Mouse (Mus musculus): ENCODE data around the gene Gripap1. TPM values are rescaled to one million over a fixed set of nuclear protein-coding genes. Genes with fewer than 3 reads are reported as not detected.

Gene Gripap1
- total and polyA plus RNA-seq, 2 experiments from 2014 or later, result 27.2 to 68.4 TPM

- no peaks in the 10 kb centered on the region for H3K27me3 ChIP-seq (ENCODE audit: insufficient read depth, low read length)
- no peak overlapping the region for H3K9ac ChIP-seq (replicated peaks; ENCODE audit: low read length, poor library complexity, severe bottlenecking)
- ATAC-seq (ENCODE audit: low FRiP score) (0 out of 2 replicates have a peak, but pooled peaks have one; percentile 68), DNase-seq (ENCODE audit: low spot score) (no peak)
- no peak overlapping the region for H3K4me3 ChIP-seq (ENCODE audit: low read depth, low read length)
- no peak overlapping the region for H3K4me2 ChIP-seq (ENCODE audit: low read depth, low read length, poor library complexity, severe bottlenecking)
- no peak overlapping the region for H3K27ac ChIP-seq (ENCODE audit: low read depth, low read length)
- H3K4me1 ChIP-seq (ENCODE audit: insufficient read depth, low read length), result no peaks in the 10 kb centered on the region
- WGBS, result 48% methylated on average over 8 of the region's 8 CpGs
- peaks cover 2% of the 10 kb centered on the region; the same call in 1 of the 2 replicates for H3K36me3 ChIP-seq (ENCODE audit: insufficient read depth, low read length)
- no peaks in the 10 kb centered on the region for H3K9me3 ChIP-seq (ENCODE audit: low read length)
- TF ChIP-seq CTCF (IDR thresholded peaks at IDR 0.05), result peak; percentile 78
These were observed 13.1 kb upstream of the Gripap1 start for GRCm38 (mm10) chrX:7776329-7777082.

GRCm38 (mm10) chrX:7778450-7779244 is 10.9 kb upstream of the Gripap1 start:
- no peak for TF ChIP-seq CTCF (IDR thresholded peaks at IDR 0.05)
- no peak for ATAC-seq (ENCODE audit: low FRiP score)
- Histone ChIP-seq H3K27me3 (ENCODE audit: insufficient read depth, low read length) (no peaks in the 10 kb centered on the region), H3K4me1 (ENCODE audit: insufficient read depth, low read length) (no peaks in the 10 kb centered on the region), H3K9me3 (ENCODE audit: low read length) (no peaks in the 10 kb centered on the region), H3K9ac (replicated peaks; ENCODE audit: low read length, poor library complexity, severe bottlenecking) (no peak overlapping the region), H3K36me3 (ENCODE audit: insufficient read depth, low read length) (peaks cover 2% of the 10 kb centered on the region; the same call in 1 of the 2 replicates), H3K27ac (ENCODE audit: low read depth, low read length) (no peak overlapping the region), H3K4me3 (ENCODE audit: low read depth, low read length) (no peak overlapping the region), H3K4me2 (ENCODE audit: low read depth, low read length, poor library complexity, severe bottlenecking) (no peak overlapping the region)
- DNase-seq (ENCODE audit: low spot score), result no peak
- 74% methylated on average over 7 of the region's 7 CpGs for WGBS

GRCm38 (mm10) chrX:7779294-7779693 is 10.3 kb upstream of the Gripap1 start:
- no peak for TF ChIP-seq CTCF (IDR thresholded peaks at IDR 0.05)
- DNase-seq (ENCODE audit: low spot score) (no peak), ATAC-seq (ENCODE audit: low FRiP score) (no peak)
- H3K4me2 ChIP-seq (ENCODE audit: low read depth, low read length, poor library complexity, severe bottlenecking), result no peak overlapping the region
- H3K27ac ChIP-seq (ENCODE audit: low read depth, low read length), result no peak overlapping the region
- H3K27me3 ChIP-seq (ENCODE audit: insufficient read depth, low read length), result no peaks in the 10 kb centered on the region
- H3K4me3 ChIP-seq (ENCODE audit: low read depth, low read length), result no peak overlapping the region
- WGBS, result 31% methylated on average over 3 of the region's 3 CpGs
- H3K9ac ChIP-seq (replicated peaks; ENCODE audit: low read length, poor library complexity, severe bottlenecking), result no peak overlapping the region
- H3K4me1 ChIP-seq (ENCODE audit: insufficient read depth, low read length), result no peaks in the 10 kb centered on the region
- no peaks in the 10 kb centered on the region for H3K9me3 ChIP-seq (ENCODE audit: low read length)
- no peaks in the 10 kb centered on the region for H3K36me3 ChIP-seq (ENCODE audit: insufficient read depth, low read length)

DNA sequence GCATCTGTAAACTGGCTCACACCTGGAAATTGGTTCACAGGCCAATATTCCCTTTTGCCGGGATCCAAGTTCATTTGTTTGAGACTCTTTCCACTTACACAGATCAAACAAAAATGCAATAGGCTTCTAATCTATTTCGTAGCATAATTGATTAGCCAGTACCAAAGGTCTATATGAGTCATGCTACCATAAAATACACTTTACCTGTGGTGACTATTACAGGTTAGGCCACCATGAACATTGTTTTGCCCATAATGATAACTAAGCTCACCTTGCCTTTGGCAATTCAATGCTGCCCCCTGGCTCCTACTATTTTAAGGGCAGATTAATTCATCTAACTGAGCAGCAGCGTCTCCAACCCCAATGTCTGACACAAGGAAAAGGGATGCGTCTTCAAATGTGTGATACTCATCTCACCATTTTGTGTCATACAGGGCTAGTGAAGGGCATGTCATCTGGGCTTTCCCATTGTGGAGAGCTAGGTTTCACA is 6.9 kb upstream of the Gripap1 start:
- TF ChIP-seq CTCF (IDR thresholded peaks at IDR 0.05), result no peak
- ATAC-seq (ENCODE audit: low FRiP score), result no peak
- Histone ChIP-seq H3K36me3 (ENCODE audit: insufficient read depth, low read length) (no peaks in the 10 kb centered on the region), H3K9ac (replicated peaks; ENCODE audit: low read length, poor library complexity, severe bottlenecking) (no peak overlapping the region), H3K27ac (ENCODE audit: low read depth, low read length) (no peak overlapping the region), H3K27me3 (ENCODE audit: insufficient read depth, low read length) (no peaks in the 10 kb centered on the region), H3K4me1 (ENCODE audit: insufficient read depth, low read length) (no peaks in the 10 kb centered on the region), H3K4me3 (ENCODE audit: low read depth, low read length) (no peak overlapping the region), H3K9me3 (ENCODE audit: low read length) (no peaks in the 10 kb centered on the region), H3K4me2 (ENCODE audit: low read depth, low read length, poor library complexity, severe bottlenecking) (no peak overlapping the region)
- WGBS, result 77% methylated on average over 4 of the region's 4 CpGs
- no peak for DNase-seq (ENCODE audit: low spot score)

DNA sequence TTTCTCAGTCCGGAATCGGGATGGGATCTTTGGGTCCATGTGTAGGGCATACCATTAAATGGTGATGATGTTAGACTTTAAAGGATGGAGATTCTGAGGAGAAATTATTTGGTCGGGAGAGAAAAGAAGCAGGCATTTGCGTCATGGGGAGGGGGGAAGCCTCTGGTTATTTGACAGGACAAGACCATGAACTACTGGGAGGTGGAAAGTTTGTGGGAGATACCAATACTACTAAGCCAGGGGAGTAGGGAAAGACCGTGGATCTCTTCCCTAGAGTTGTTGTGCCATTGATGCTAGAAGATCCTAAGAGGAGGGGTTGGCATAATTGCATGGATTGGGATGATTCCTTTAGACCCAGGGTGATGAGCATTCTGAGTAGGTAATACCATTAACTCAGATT is 744 bp downstream of the Gripap1 start:
- Histone ChIP-seq H3K9me3 (ENCODE audit: low read length) (no peaks in the 10 kb centered on the region), H3K4me3 (ENCODE audit: low read depth, low read length) (peak overlapping the region; percentile 50), H3K9ac (replicated peaks; ENCODE audit: low read length, poor library complexity, severe bottlenecking) (peak overlapping the region; percentile 66), H3K27me3 (ENCODE audit: insufficient read depth, low read length) (no peaks in the 10 kb centered on the region), H3K27ac (ENCODE audit: low read depth, low read length) (peak overlapping the region; percentile 47; the same call in 1 of the 2 replicates), H3K4me1 (ENCODE audit: insufficient read depth, low read length) (no peaks in the 10 kb centered on the region), H3K36me3 (ENCODE audit: insufficient read depth, low read length) (no peaks in the 10 kb centered on the region; the same call in 1 of the 2 replicates), H3K4me2 (ENCODE audit: low read depth, low read length, poor library complexity, severe bottlenecking) (peak overlapping the region; percentile 59)
- WGBS, result 26% methylated on average over 5 of the region's 5 CpGs
- no peak for TF ChIP-seq CTCF (IDR thresholded peaks at IDR 0.05)
- DNase-seq (ENCODE audit: low spot score), result peak; percentile 8
- peak; percentile 32; the same call in 1 of the 2 replicates for ATAC-seq (ENCODE audit: low FRiP score)

Measured in midbrain, postnatal 0 days (tissue).